Mouse (Mus musculus) regulatory T cell (primary cell): ENCODE measurements around the gene Fam53b.

Experiments
- in situ Hi-C: fragments of 300-600 bp; cut with MboI, MseI; formaldehyde crosslinking; loops from one replicate; pipeline ENCODE4 v1.15.1; 2025; ENCODE audit warnings: high pct_unique_total_duplicates

Fam53b gene

GRCm38 (mm10) chr7:132748076-132748769, 65.5 kb downstream of the Fam53b start:
- in situ Hi-C loops: no loop called here

GRCm38 (mm10) chr7:132747096-132747495, 66.6 kb downstream of the Fam53b start:
- in situ Hi-C loops: no loop called here

GRCm38 (mm10) chr7:132742912-132743311, 70.8 kb downstream of the Fam53b start:
- in situ Hi-C loops: no loop called here

- in situ Hi-C loops: loop anchor here (5.0 kb wide), 2 partner anchors 77 to 83 kb away; no protein-coding TSS in a partner anchor
Measured at GRCm38 (mm10) chr7:132739829-132740228, 73.9 kb downstream of the Fam53b start.

- in situ Hi-C loops: loop anchor here (5.0 kb wide), 2 partner anchors 78 to 82 kb away; no protein-coding TSS in a partner anchor
Measured at GRCm38 (mm10) chr7:132738844-132739243, 74.8 kb downstream of the Fam53b start.

GRCm38 (mm10) chr7:132736099-132736862, 77.4 kb downstream of the Fam53b start:
- in situ Hi-C loops: loop anchor here (5.0 kb wide), 2 partner anchors 79 to 81 kb away; no protein-coding TSS in a partner anchor

GRCm38 (mm10) chr7:132735145-132735544, 78.5 kb downstream of the Fam53b start:
- in situ Hi-C loops: loop anchor here (5.0 kb wide), 2 partner anchors 78 to 82 kb away; no protein-coding TSS in a partner anchor

- in situ Hi-C loops: no loop called here
Measured at GRCm38 (mm10) chr7:132734222-132734621, 79.5 kb downstream of the Fam53b start.

- in situ Hi-C loops: no loop called here
Measured at GRCm38 (mm10) chr7:132733521-132733920, 80.2 kb downstream of the Fam53b start.

- in situ Hi-C loops: no loop called here
Measured at GRCm38 (mm10) chr7:132732136-132732789, 81.4 kb downstream of the Fam53b start.

GRCm38 (mm10) chr7:132731558-132731957, 82.1 kb downstream of the Fam53b start:
- in situ Hi-C loops: no loop called here

- in situ Hi-C loops: no loop called here
Measured at GRCm38 (mm10) chr7:132730510-132730909, 83.2 kb downstream of the Fam53b start.

- in situ Hi-C loops: no loop called here
Measured at GRCm38 (mm10) chr7:132729093-132729831, 84.4 kb downstream of the Fam53b start.

GRCm38 (mm10) chr7:132726106-132726861, 87.4 kb downstream of the Fam53b start:
- in situ Hi-C loops: no loop called here

GRCm38 (mm10) chr7:132724501-132725062, 89.1 kb downstream of the Fam53b start:
- in situ Hi-C loops: loop anchor here (5.0 kb wide), 1 partner anchor 38 kb away; no protein-coding TSS in a partner anchor

GRCm38 (mm10) chr7:132723906-132724305, 89.8 kb downstream of the Fam53b start:
- in situ Hi-C loops: loop anchor here (5.0 kb wide), 1 partner anchor 38 kb away; no protein-coding TSS in a partner anchor

- in situ Hi-C loops: loop anchor here (5.0 kb wide), 1 partner anchor 40 kb away; no protein-coding TSS in a partner anchor
Measured at GRCm38 (mm10) chr7:132722401-132723370, 91.0 kb downstream of the Fam53b start.

GRCm38 (mm10) chr7:132720562-132720961, 93.1 kb downstream of the Fam53b start:
- in situ Hi-C loops: loop anchor here (5.0 kb wide), 1 partner anchor 42 kb away; no protein-coding TSS in a partner anchor

- in situ Hi-C loops: no loop called here
Measured at GRCm38 (mm10) chr7:132719570-132719969, 94.1 kb downstream of the Fam53b start.
